Mouse (Mus musculus): Measurements from ENCODE around the gene B230118H07Rik.

- TF ChIP-seq CTCF (IDR thresholded peaks at IDR 0.05; ENCODE audit: extremely low read depth, insufficient read length, insufficient replicate concordance, low read depth, low read length), result no peak
- no peak for TF ChIP-seq POLR2A (IDR thresholded peaks at IDR 0.05; ENCODE audit: low read depth, low read length)
Measured at GRCm38 (mm10) chr2:101623042-101623441, 26.3 kb downstream of the B230118H07Rik start.
